In the genomic region with DNA sequence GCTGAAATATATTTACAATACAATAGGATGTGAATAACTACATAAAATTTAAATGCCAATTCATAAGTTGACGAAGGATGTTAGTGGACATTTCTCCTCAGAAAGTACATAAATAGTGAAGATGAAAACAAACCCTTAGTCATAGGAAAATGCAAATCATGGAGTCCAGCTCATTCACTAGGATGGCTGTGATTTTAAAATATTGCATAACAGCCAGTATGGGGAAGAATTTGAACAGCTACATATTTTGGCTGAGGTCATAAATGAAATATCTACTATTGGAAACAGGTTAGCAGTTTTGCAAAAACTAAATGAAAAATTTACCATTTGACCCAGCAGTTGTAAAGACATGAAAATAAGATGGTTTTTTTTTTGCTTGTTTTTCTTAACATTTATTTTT, we compare ENCODE assay signal across 8 mouse cellular contexts. TPM values are rescaled to one million over a fixed set of nuclear protein-coding genes. Genes with fewer than 3 reads are reported as not detected.
DNase-seq lines count a peak whose midpoint lies in the region; ATAC-seq lines count a peak whose summit lies in the region.

No protein-coding gene starts in this region.

- peak overlapping the region; percentile 52 for H3K4me3 ChIP-seq in lung, embryonic 15.5 days
- H3K4me3 ChIP-seq in limb, embryonic 12.5 days (replicated peaks): peak overlapping the region; percentile 55
- peak overlapping the region; percentile 52; the same call in 1 of the 2 replicates for H3K4me3 ChIP-seq in stomach, embryonic 15.5 days (replicated peaks)

- WGBS in lung, embryonic 15.5 days: 34% methylated on average over 1 of the region's 1 CpGs
- WGBS in limb, embryonic 12.5 days: 43% methylated on average over 1 of the region's 1 CpGs
- WGBS in stomach, embryonic 15.5 days: 36% methylated on average over 1 of the region's 1 CpGs

- H3K27ac ChIP-seq in lung, embryonic 15.5 days: no peak overlapping the region
- H3K27ac ChIP-seq in limb, embryonic 12.5 days: no peak overlapping the region
- no peak overlapping the region for H3K27ac ChIP-seq in stomach, embryonic 15.5 days

- no peak for DNase-seq in lung, postnatal 25 days (ENCODE audit: low spot score)
- peak; percentile 7 for DNase-seq in fibroblast of lung, adult 2 months (ENCODE audit: low read depth)
- DNase-seq in spleen, postnatal 4 days (ENCODE audit: low spot score in 2 of 2): no peak
- DNase-seq in frontal cortex, postnatal 36 days (ENCODE audit: low spot score in 2 of 2): no peak
- no peak for DNase-seq in frontal cortex, postnatal 10 days (ENCODE audit: low spot score in 2 of 2)

- H3K27me3 ChIP-seq in lung, embryonic 15.5 days: no peaks in the 10 kb centered on the region
- no peaks in the 10 kb centered on the region for H3K27me3 ChIP-seq in limb, embryonic 12.5 days
- H3K27me3 ChIP-seq in stomach, embryonic 15.5 days (replicated peaks): no peaks in the 10 kb centered on the region

- peak overlapping the region; percentile 58 for H3K4me2 ChIP-seq in lung, embryonic 15.5 days
- H3K4me2 ChIP-seq in limb, embryonic 12.5 days: peak overlapping the region; percentile 57
- peak overlapping the region; percentile 60 for H3K4me2 ChIP-seq in stomach, embryonic 15.5 days

- H3K9me3 ChIP-seq in lung, embryonic 15.5 days: no peaks in the 10 kb centered on the region
- peaks cover 5% of the 10 kb centered on the region; the same call in 1 of the 2 replicates for H3K9me3 ChIP-seq in limb, embryonic 12.5 days
- no peaks in the 10 kb centered on the region for H3K9me3 ChIP-seq in stomach, embryonic 15.5 days

- no peaks in the 10 kb centered on the region for H3K36me3 ChIP-seq in lung, embryonic 15.5 days
- no peaks in the 10 kb centered on the region for H3K36me3 ChIP-seq in limb, embryonic 12.5 days
- H3K36me3 ChIP-seq in stomach, embryonic 15.5 days: no peaks in the 10 kb centered on the region

- no peaks in the 10 kb centered on the region for H3K4me1 ChIP-seq in lung, embryonic 15.5 days
- no peaks in the 10 kb centered on the region for H3K4me1 ChIP-seq in limb, embryonic 12.5 days (replicated peaks)
- no peaks in the 10 kb centered on the region for H3K4me1 ChIP-seq in stomach, embryonic 15.5 days

- H3K9ac ChIP-seq in lung, embryonic 15.5 days: no peak overlapping the region
- peak overlapping the region; percentile 68; the same call in 1 of the 2 replicates for H3K9ac ChIP-seq in limb, embryonic 12.5 days (replicated peaks)
- no peak overlapping the region for H3K9ac ChIP-seq in stomach, embryonic 15.5 days

- ATAC-seq in lung, embryonic 15.5 days (ENCODE audit: borderline replicate concordance, extremely low read depth, low FRiP score, low TSS enrichment): no peak
- no peak for ATAC-seq in limb, embryonic 12.5 days (ENCODE audit: insufficient number of reproducible peaks, insufficient read depth, low FRiP score, low TSS enrichment, low read depth)
- ATAC-seq in stomach, embryonic 15.5 days (ENCODE audit: insufficient read depth, low FRiP score, low read depth): no peak

RNA-seq across cellular contexts. Expression of a gene that starts 0.6 kb away (rescaled TPM):
- 15.3 and 16.9 TPM in 2 replicates for polyA plus RNA-seq in lung, embryonic 15.5 days (2015; fragmentation: Nextera tagmentation; extraction: Ambion mirVana)
- polyA plus RNA-seq in limb, embryonic 12.5 days (2016; fragmentation: Nextera tagmentation; extraction: Ambion mirVana): 14.4 and 15.8 TPM in 2 replicates
- polyA plus RNA-seq in stomach, embryonic 15.5 days (2015; fragmentation: Nextera tagmentation; extraction: Ambion mirVana): 15.6 and 16.0 TPM in 2 replicates
